Mouse (Mus musculus) forebrain, postnatal 0 days (tissue): ENCODE results near the gene Stat2. TPM values are rescaled to one million over a fixed set of nuclear protein-coding genes. Genes with fewer than 3 reads are reported as not detected.
"Not testable (repeated sequence)": the region's sequence is repeated elsewhere in the genome, so short reads cannot be mapped to it uniquely, and the experiment has no call there.

Source experiments
- ATAC-seq: fragments of 200-750 bp; cut with Nextera tagmentation; 2 replicates; pipeline ENCODE4 v1.8.0; 2017; ENCODE audit warnings: mild to moderate bottlenecking, moderate library complexity
- DNase-seq: peaks from one replicate; pipeline ENCODE4 v3.0.0-alpha.2; 2015
- H3K27ac ChIP-seq: fragments of 300-500 bp; sonication (generic); 2 replicates; pipeline ENCODE4 v1.5.1; 2014; ENCODE audit warnings: low read depth, mild to moderate bottlenecking, antibody characterized with exemption, low read length, moderate library complexity, mixed read lengths
- H3K27me3 ChIP-seq: fragments of 300-500 bp; sonication (generic); 2 replicates; pipeline ENCODE4 v1.6.1; 2014; ENCODE audit warnings: mild to moderate bottlenecking, low read length, mixed read lengths; ENCODE audit not compliant: insufficient read depth
- H3K36me3 ChIP-seq: fragments of 300-500 bp; sonication (generic); 2 replicates; pipeline ENCODE4 v1.6.1; 2014; ENCODE audit warnings: mild to moderate bottlenecking, moderate library complexity; ENCODE audit not compliant: insufficient read depth
- H3K4me1 ChIP-seq: fragments of 300-500 bp; sonication (generic); 2 replicates; pipeline ENCODE4 v1.6.1; 2014; ENCODE audit warnings: antibody characterized with exemption; ENCODE audit not compliant: insufficient read depth
- H3K4me2 ChIP-seq: fragments of 300-500 bp; sonication (generic); 2 replicates; pipeline ENCODE4 v1.6.1; 2014; ENCODE audit warnings: low read depth, mild to moderate bottlenecking, moderate library complexity
- H3K4me3 ChIP-seq: fragments of 300-500 bp; sonication (generic); 2 replicates; pipeline ENCODE4 v1.5.1; 2014; ENCODE audit warnings: low read depth, low read length, mixed read lengths
- H3K9ac ChIP-seq: fragments of 300-500 bp; sonication (generic); 2 replicates; pipeline ENCODE4 v1.6.1; 2014; ENCODE audit warnings: mild to moderate bottlenecking
- H3K9me3 ChIP-seq: fragments of 300-500 bp; sonication (generic); 2 replicates; pipeline ENCODE4 v1.6.1; 2016; ENCODE audit warnings: low read length
- CTCF ChIP-seq: sonication (generic); IDR thresholded peaks from 2 replicates; pipeline ENCODE4 v1.5.1; 2016; ENCODE audit warnings: antibody characterized with exemption, control low read depth, low read depth
- WGBS: fragments of 180-500 bp; shearing (Covaris S2); extraction: QIAGEN DNeasy Blood & Tissue Kit; methylation state at CpG from one replicate; pipeline ENCODE4 v1.1.7; 2014; 5-methylcytosine and 5-hydroxymethylcytosine counted together
- polyA plus RNA-seq: library from polyadenylated mRNA; unstranded; fragments of >200 nt; fragmentation: Nextera tagmentation; extraction: Ambion mirVana; gene quantifications from 2 replicates; pipeline ENCODE4 v1.2.1, GENCODE M21; 2015
- total RNA-seq: library from RNA; depleted of rRNA; stranded (reverse); fragments of >200 nt; gene quantifications from 2 replicates; pipeline ENCODE4 v1.2.3, GENCODE M21; 2014

Stat2 gene
- total and polyA plus RNA-seq, 2 experiments from 2014 or later: 8.1 to 10.3 TPM

- WGBS: 40% methylated on average over 7 of the region's 7 CpGs
- Histone ChIP-seq H3K36me3 (no peaks in the 10 kb centered on the region), H3K9me3 (no peaks in the 10 kb centered on the region), H3K27me3 (no peaks in the 10 kb centered on the region), H3K4me2 (peak overlapping the region; percentile 52), H3K27ac (peak overlapping the region; percentile 79), H3K9ac (peak overlapping the region; percentile 65), H3K4me1 (0 out of 2 replicates have a peak, but pooled peaks cover 4% of the 10 kb centered on the region), H3K4me3 (peak overlapping the region; percentile 75)
- no peak for DNase-seq
- no peak for TF ChIP-seq CTCF
- ATAC-seq: no peak
Measured at GRCm38 (mm10) chr10:128270866-128271265, 507 bp downstream of the Stat2 start.

- peak; percentile 25; the same call in 1 of the 2 replicates for TF ChIP-seq CTCF
- 66% methylated on average over 2 of the region's 2 CpGs for WGBS
- H3K27me3 ChIP-seq: no peaks in the 10 kb centered on the region
- ATAC-seq (no peak), DNase-seq (no peak)
- H3K4me3 ChIP-seq: no peak overlapping the region
- no peak overlapping the region for H3K4me2 ChIP-seq
- peaks cover 6% of the 10 kb centered on the region; the same call in 1 of the 2 replicates for H3K36me3 ChIP-seq
- H3K9ac ChIP-seq: no peak overlapping the region
- H3K9me3 ChIP-seq: no peaks in the 10 kb centered on the region
- H3K4me1 ChIP-seq: 0 out of 2 replicates have a peak, but pooled peaks cover 4% of the 10 kb centered on the region
- no peak overlapping the region for H3K27ac ChIP-seq
Measured at GRCm38 (mm10) chr10:128271883-128272282, 1.5 kb downstream of the Stat2 start.

GRCm38 (mm10) chr10:128272819-128273439, 2.6 kb downstream of the Stat2 start:
- H3K27me3 ChIP-seq, DNase-seq, H3K9ac ChIP-seq, H3K4me2 ChIP-seq, ATAC-seq, H3K9me3 ChIP-seq, H3K4me3 ChIP-seq, H3K27ac ChIP-seq, H3K4me1 ChIP-seq: not testable (repeated sequence)
- 93% methylated on average over 4 of the region's 7 CpGs for WGBS
- H3K36me3 ChIP-seq: peaks cover 12% of the 10 kb centered on the region; the same call in 1 of the 2 replicates

- DNase-seq, H3K4me1 ChIP-seq, H3K4me2 ChIP-seq, H3K9ac ChIP-seq, H3K27me3 ChIP-seq, H3K9me3 ChIP-seq, H3K4me3 ChIP-seq, H3K27ac ChIP-seq, ATAC-seq: not testable (repeated sequence)
- 91% methylated on average over 1 of the region's 1 CpGs for WGBS
- peaks cover 26% of the 10 kb centered on the region for H3K36me3 ChIP-seq
Measured at GRCm38 (mm10) chr10:128275374-128275773, 5.0 kb downstream of the Stat2 start.

GRCm38 (mm10) chr10:128278158-128278557, 7.8 kb downstream of the Stat2 start:
- Histone ChIP-seq H3K9me3 (no peaks in the 10 kb centered on the region), H3K4me1 (no peaks in the 10 kb centered on the region), H3K4me2 (no peak overlapping the region), H3K9ac (no peak overlapping the region), H3K36me3 (peaks cover 46% of the 10 kb centered on the region), H3K27me3 (no peaks in the 10 kb centered on the region), H3K4me3 (no peak overlapping the region), H3K27ac (no peak overlapping the region)
- WGBS: 60% methylated on average over 6 of the region's 6 CpGs
- no peak for DNase-seq
- no peak for TF ChIP-seq CTCF
- no peak for ATAC-seq

- no peak for TF ChIP-seq CTCF
- ATAC-seq: no peak
- no peak for DNase-seq
- H3K9ac ChIP-seq: no peak overlapping the region
- no peaks in the 10 kb centered on the region for H3K4me1 ChIP-seq
- H3K4me3 ChIP-seq: no peak overlapping the region
- WGBS: 89% methylated on average over 6 of the region's 6 CpGs
- no peak overlapping the region for H3K4me2 ChIP-seq
- no peak overlapping the region for H3K27ac ChIP-seq
- no peaks in the 10 kb centered on the region for H3K9me3 ChIP-seq
- no peaks in the 10 kb centered on the region for H3K27me3 ChIP-seq
- peaks cover 68% of the 10 kb centered on the region for H3K36me3 ChIP-seq
Measured at GRCm38 (mm10) chr10:128280943-128281342, 10.6 kb downstream of the Stat2 start.

- TF ChIP-seq CTCF: no peak
- Histone ChIP-seq H3K36me3 (peaks cover 70% of the 10 kb centered on the region), H3K4me2 (no peak overlapping the region), H3K4me3 (no peak overlapping the region), H3K4me1 (no peaks in the 10 kb centered on the region), H3K9ac (no peak overlapping the region), H3K9me3 (no peaks in the 10 kb centered on the region), H3K27me3 (no peaks in the 10 kb centered on the region), H3K27ac (no peak overlapping the region)
- DNase-seq: no peak
- 92% methylated on average over 14 of the region's 14 CpGs for WGBS
- no peak for ATAC-seq
Measured at GRCm38 (mm10) chr10:128281682-128282081, 11.3 kb downstream of the Stat2 start.
